Mouse (Mus musculus) natural killer cell, adult 2 months (primary cell): ENCODE results near the gene Gm43552.
"Not testable (repeated sequence)": the region's sequence is repeated elsewhere in the genome, so short reads cannot be mapped to it uniquely, and the experiment has no call there.

ENCODE experiments used
- DNase-seq, 2 experiments: peaks; one replicate each; pipeline ENCODE4 v3.0.0; 2022; ENCODE audit warnings: low spot score in 2 of 2

Gene Gm43552

DNA sequence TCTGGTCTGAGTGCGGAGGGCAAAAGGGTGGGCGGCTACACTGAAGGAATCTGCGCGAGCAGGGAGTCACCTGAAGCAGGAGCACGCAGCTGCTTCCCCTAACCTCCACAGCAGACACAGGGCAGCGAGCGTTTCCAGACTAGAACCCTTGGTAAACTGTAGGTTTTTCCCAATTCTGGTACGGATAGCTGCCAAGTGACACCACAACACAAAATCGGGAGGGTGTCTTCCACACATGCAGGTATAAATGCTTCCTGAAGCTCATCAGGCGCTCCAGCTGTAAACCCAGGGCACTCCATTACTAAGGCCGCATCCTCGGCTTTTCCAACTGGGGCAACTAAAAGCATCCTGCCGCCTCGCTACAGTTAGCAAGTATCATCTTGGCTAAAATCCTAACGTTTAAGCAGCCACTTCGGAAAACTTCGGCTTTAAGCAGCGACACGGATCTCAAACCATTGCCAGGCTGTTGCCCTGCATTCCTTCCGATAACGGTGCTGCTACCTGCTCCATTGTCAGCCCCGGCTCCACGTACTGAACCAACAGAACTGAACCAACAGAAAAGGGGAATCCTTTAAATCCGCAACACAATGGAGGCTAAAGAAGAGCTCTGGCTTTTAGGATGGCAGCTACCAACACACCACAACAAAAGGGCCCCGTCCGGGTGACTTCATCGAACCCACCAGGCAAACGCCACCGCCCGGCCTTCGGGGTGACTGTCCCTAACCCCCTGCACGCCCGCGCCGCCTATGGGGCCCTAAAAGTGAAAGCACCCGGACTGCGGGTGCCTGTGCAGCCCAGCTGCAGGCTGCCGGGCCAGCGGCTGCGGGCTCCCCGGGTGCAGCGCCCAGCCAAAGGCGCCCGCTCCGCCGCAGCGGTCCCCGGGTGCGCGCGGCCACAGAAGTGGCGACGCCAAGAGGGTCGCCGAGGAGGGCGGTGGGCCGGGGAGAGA lies 592 bp downstream of the Gm43552 start:
- DNase-seq = peak; percentile 84 to 88

DNA sequence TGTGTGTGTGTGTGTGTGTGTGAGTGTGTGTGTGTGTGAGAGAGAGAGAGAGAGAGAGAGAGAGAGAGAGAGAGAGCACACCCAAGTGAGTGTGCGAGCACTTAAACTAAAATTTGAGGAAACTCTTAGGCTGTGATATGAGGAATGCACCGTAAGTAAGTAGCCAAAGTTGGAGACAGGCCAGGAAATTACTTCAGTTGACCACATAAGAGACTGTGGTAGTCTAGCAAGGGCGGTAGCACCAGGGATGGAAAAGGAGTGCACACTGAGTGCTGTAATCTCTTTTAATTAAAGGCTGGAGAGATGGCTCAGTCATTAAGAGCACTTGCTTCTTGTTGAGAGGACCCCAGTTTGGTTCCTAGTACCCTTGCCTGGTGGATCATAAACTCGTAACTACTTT lies 2.8 kb downstream of the Gm43552 start:
- no peak for DNase-seq

DNA sequence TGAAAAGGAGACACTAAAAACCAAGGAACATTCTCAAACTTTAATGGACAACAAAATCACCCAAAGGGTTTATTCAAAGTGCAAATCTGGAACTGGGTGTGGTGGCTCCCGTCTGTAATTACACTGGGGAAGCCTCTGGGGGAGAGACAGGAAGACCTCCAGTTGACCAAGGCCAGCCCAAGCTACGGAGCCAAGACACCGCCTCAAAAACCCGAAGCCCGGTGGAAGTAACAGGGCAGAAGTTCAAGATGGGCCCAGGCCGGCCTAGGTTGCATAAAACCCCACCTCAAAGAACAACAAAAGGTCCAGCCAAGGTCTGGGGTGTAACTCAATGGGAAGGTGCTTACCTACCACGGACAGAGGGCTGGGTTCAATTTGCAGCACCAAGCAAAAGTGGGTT lies 3.9 kb downstream of the Gm43552 start:
- DNase-seq = no peak

DNA sequence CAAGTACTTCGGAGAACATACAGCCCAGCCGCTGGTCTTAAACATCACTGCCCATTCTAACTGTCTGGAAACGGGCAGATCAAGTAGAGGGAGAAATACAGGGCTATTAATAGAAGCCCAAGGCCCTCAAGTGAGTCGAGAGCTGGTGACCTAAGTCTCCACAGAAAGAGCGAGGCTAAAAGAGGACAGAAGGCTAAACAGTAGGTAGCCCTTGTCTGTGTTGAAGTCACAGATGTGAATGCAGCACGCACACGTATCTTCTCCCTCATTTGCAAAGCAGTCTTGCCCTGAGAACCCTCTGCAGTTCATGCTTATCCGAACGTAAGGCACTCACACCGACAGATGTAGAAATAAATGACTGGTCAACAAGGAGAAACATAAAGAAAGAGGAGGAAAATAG lies 5.3 kb downstream of the Gm43552 start:
- no peak for DNase-seq

DNA sequence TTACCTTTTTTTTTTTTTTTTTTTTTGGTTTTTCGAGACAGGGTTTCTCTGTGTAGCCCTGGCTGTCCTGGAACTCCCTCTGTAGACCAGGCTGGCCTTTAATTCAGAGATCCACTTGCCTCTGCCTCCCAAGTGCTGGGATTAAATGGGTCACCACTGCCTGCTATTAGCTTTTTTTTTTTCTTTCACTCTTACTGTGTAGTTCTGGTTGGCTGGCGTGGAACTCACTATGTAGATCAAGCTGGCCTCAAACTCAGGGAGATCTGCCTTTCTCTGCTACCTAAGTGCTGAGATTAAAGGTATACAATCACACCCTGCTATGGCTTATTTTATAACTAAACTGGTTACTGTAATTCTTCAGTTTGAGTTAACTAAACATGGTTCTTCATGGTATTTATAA lies 6.1 kb downstream of the Gm43552 start:
- DNase-seq = no peak

DNA sequence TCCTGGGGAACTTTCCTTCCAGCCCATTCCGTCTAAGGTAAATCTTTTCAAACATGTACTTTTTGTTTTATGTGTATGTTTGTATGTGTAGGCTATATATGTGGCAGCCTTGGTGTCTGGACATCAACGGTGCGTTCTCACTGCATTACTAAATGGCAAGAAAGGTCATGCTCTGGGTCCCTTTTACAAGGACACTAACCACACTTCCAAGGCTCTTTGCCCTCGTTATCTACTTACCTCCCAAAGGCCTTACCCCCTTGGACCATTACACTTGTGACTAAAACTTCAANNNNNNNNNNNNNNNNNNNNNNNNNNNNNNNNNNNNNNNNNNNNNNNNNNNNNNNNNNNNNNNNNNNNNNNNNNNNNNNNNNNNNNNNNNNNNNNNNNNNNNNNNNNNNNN lies 9.6 kb downstream of the Gm43552 start:
- DNase-seq = no peak

DNA sequence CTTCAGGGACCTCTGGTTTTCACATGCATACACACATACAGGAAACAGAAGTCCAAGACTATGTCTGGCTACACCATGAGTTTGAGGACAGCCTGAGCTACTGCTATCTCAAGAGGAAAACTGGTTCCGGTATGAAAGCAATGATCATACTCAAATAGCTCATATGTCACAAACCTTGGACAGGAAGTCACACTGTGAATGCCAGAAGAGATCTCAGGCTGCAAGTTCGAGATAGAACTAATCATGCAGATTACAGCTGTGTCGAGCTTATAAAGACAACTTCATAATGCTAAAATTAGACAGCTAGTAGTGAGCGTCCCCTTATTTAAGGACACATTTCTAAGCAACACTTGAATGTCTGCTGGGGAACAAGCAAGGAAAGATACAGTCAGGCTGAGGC lies 12.1 kb downstream of the Gm43552 start:
- DNase-seq = no peak

DNA sequence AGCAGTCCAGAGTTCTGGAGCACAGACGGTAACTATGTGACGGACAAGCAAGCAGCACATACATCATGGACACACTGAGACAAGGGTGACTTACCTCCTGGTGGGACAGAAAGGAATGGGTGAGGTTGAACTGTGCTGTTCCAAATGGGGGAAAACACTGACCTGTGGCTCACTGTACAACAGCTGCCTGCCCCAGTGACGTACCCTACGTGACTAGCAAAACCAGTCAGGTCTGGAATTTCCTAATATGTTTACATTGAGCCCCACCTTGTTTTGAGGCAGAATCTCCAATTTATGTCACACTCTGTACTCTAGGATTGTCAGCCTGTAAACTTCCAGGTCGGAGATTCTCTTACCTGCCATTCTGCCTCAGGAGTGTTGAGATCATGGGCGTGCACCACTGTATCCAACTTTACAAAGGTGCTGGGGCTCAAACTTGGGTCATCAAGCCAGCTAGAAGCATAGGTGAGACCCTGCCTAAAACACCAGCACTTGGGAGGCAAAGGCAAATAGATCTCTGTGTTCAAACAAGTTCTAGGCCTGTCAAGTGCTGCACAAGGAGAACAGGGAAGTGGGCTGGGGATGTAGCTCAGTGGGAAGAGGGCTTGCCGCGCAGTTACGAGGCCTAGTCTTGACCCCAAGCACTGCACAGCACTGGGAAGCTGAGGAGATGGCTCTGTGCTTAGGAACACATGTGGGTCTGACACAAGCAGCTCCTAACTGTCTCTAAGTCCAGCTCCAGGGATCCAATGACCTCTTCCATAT lies 12.8 kb downstream of the Gm43552 start:
- DNase-seq = no peak

DNA sequence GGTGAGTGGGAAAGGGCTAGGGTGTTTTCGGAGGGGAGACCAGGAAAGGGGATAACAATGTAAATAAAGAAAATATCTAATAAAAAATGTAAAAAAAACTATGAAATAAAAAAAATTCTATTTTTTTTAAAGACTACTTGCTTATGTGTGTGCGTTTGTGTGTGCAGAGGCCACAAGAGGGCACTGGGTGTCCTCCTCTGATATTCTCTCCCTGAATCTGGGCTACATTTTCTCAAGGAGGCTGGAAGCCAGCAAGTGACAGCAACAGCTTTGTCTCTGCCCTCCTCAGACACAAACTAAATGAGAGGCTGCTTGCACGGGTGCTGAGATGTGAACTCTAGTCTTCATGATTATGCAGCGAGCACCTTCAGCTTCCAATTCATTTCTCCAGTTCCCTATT lies 14.4 kb downstream of the Gm43552 start:
- peak in 1 of 2 experiments; percentile 32 for DNase-seq

DNA sequence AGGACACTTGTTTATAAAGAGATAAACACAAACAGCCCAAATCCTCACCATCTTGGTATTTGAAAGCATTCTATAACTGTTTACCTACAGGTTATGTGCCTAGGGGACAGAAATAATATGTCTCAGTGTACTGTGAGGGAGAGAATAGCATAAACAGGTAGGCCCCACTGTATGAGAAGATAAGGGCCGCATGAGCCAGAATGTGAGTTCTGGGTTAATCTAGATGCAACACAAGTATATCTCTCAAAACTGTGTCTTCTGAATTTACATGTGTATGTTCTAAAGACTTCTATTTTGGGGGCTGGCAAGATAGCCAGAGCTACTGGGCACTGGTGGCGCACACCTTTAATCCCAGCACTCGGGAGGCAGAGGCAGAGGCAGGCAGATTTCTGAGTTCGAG lies 15.9 kb downstream of the Gm43552 start:
- DNase-seq = not testable (repeated sequence)

DNA sequence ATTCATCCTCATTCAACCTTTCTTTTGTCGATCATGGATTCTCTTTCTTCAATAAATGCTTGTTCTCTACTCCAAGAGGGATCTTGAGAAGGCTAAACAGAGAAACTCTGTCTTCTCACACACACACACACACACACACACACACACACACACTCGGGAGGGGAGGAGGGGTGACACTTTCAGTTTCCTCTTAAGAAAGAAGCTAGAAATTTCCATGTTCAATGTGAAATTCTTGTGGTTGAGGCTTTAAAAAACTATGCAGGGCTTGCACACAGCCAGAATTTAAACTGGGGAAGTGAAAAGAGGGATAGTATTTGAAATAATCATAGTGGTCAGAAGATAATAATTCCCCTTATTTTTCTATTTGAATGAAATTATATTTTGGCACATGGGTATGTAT lies 16.8 kb downstream of the Gm43552 start:
- DNase-seq = peak; percentile 54

DNA sequence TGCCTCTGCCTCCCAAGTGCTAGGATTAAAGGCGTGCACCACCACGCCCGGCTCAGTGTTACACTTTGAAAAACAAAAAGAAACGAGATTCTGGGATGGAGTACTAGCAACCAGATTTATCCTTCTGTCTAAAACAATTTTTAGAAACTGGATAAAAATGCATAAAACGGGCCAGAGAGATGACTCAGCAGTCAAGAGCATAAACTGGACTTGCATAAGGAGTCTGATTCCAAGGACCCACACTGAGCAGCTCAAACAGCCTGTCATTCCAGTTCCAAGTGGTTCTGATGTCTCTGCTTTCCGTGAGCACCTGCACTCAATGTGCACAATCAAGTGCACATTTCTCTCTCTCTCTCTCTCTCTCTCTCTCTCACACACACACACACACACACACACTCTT lies 22.9 kb downstream of the Gm43552 start:
- DNase-seq = no peak

DNA sequence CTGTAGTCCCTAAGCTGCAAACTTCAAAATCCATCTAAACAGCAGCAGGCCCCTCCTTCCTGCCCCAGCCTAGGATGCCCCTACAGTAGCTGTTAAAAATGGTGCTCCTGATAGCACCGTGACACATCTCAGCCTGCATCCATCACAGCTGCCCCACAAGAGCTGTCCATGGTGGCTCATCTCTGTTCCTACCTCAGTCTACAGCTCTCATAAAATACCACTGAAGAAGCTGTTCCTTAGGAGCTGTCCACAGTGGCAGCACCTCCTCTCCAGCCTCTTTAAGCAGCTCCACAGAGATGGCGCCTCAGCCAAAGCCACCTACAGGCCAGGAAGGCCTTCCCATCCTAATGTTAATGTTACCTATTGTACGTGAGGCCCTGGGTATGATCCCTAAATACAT lies 25.7 kb downstream of the Gm43552 start:
- no peak for DNase-seq

DNA sequence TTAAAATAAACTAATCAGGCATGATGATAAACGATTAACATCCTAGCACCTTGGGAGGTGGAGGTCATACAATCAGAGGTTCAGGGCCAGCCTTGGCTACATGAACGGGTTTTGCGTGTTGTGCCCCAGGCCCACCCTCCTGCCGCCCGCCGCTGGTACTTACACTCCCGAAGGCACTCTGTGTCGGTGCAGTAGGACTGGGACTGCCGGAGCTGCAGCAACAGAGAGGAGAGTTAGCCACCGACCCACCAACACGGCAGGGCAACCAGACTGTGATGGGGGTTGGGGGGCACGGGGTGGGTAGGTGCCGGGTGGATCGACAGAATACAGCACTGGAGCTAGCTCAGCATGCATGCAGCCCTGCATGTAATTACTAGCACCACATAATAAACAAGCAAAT lies 32.3 kb downstream of the Gm43552 start:
- no peak for DNase-seq

DNA sequence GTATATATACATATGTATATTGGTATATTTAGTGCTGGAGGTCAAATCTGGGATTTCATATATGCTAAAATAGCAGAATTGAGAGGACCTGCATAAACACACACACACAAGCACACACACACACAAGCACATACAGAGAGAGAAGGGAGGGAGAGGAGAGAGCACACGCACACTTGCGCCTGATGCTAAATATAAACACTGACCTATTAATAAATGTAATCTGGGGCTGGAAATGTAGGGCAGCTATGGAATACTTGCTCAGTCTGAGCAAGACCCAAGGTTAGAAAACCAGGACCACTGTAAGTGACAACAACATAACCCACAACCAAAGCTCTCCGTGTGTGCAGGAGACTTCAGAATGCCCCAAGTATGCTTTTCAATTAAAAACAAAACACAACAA lies 33.2 kb downstream of the Gm43552 start:
- no peak for DNase-seq

DNA sequence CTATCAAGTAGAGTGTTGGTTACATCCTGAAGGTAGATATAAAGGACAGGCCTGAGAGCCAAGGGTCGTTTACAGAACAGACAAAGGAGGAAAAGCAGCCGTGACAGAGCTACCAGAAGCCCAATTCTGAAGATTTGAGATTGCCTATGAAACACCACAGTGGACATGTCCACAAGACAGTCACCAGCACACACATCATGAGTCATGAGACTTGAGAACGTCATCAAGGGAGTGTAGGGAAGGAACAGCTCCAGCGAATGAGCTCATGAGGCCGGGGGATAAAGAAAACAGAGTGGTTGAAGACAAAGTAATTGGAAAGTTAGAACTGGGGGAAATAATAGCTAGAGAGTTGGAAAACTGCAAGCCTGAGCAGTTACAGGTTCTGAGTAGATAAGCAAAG lies 34.8 kb downstream of the Gm43552 start:
- no peak for DNase-seq

DNA sequence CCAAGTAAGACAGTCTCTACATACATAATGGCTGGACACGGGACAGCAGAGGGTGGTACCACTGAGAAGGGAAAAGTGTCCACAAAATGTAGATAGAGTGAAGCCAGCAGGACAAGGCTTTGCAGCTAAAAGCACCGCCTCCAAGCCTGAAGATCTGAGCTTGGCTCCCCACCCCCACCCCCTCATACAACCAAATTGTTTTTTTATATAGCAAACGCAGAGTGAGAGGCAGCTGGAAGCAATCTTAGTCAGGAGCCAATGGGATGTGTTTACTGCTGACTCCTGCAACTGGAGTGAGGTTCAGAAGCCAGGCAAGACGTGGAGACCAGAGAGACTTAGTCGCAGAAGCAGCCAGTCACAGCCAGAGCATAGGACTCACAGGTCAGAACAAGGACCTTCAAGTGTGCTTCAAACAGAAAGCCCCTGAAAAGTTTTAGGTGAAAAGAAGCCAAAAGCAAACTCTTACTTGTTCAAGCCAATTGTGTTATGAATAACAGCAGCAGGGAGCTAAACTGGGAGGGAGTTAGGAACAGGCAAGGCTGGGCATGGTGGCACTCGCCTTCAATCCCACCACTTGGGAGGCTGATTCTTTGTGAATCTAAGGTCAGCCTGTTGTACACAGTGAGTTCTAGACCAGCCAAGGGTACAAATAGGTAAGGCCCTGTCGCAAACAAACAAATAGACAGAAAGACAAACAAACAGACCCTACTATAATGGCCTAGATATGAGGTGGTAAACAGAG lies 35.4 kb downstream of the Gm43552 start:
- DNase-seq = no peak

DNA sequence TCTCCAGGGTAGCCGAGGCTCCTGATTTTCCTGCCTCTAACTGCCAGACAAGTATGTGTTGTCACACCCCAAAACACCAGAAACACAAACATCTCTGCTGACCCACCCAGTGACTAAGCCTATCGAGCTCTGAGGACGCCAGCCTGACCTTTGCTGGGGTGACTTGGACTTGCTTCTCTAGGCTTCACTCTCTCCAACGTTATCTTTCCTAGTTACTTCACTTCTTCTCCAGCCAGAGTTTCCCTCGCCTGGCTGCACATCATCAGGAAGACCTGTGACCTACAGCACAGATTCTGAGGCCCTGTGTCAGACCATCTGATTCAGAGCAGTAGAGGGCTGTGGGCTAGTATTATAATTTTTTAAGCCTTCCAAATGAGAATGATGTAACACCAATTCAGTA lies 37.9 kb downstream of the Gm43552 start:
- no peak for DNase-seq

DNA sequence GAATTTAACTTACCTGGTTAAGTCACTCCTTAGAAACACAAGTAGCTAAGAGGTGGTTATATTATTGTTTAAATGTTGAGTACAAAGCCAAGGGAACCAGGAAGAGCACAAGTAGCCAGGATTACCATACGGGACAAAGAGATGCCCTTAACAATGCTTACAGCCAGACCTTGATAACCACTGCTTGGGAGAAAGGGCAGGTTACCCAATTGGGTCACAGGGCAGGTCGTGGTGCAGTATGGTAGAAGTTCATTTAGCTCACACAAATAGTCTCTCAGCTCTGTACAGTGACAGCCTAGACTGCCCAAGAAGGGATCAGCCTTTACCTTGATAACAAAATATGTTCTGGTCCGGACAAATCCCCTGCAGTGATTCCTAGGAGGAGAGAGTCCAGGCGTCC lies 43.7 kb downstream of the Gm43552 start:
- no peak for DNase-seq

DNA sequence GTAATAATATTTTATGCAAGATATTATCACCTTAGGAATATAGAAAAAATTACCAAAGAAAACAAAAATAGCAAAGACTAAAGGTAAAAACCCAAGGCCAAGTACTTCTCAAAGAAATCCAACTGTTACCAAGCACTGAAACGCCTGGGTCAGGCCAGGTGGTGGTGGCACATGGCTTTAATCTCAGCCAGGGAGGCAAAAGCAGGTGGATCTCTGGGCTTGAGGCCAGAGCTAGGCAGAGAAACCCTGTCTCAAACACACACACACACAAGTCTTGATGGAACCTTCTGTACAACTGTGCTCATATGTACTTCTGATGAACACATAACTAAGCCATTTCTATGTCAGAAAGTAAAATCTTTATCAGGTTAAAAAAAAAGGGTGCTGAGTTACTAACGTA lies 44.8 kb downstream of the Gm43552 start:
- DNase-seq = no peak

DNA sequence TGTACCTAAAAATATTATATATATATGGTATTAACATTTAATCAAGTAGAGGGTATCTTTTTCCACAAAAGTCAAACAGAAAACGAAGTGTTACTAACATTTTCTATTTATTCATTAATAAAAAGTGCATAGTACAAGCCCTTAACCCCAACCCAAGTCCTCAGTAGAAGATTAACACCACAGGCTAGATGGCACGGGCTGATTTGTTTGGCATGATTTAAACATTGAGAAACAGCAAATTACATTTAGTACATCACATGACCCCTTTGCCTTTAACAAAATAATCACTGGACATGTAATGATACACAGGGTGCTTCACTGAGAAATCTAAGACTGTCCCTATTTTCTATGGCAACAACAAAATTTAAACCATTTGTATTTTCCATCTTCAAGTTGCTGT lies 45.9 kb downstream of the Gm43552 start:
- DNase-seq = no peak

DNA sequence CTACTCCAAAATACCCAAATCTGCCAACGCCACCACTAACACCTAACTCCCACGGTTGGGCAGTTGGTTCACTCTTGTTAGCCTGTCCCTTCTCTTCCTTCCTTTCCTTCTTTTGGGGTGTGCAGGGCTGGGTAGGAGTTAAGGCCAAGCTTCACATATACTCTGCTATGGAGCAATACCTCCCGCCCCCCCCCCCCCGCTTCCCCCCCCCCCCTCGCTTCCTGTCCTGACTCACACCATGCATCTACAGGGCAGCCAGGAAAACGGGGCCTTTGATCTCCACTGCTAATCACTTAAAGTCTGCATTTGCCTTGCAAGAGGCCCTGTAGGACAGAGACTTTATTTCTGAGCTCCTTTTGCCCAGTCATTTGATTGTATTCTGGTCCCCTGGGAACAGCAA lies 47.7 kb downstream of the Gm43552 start:
- no peak for DNase-seq
